Mouse (Mus musculus): ENCODE measurements around the gene Ldha.
"Not testable (repeated sequence)": the region's sequence is repeated elsewhere in the genome, so short reads cannot be mapped to it uniquely, and the experiment has no call there.

The Ldha gene

DNA sequence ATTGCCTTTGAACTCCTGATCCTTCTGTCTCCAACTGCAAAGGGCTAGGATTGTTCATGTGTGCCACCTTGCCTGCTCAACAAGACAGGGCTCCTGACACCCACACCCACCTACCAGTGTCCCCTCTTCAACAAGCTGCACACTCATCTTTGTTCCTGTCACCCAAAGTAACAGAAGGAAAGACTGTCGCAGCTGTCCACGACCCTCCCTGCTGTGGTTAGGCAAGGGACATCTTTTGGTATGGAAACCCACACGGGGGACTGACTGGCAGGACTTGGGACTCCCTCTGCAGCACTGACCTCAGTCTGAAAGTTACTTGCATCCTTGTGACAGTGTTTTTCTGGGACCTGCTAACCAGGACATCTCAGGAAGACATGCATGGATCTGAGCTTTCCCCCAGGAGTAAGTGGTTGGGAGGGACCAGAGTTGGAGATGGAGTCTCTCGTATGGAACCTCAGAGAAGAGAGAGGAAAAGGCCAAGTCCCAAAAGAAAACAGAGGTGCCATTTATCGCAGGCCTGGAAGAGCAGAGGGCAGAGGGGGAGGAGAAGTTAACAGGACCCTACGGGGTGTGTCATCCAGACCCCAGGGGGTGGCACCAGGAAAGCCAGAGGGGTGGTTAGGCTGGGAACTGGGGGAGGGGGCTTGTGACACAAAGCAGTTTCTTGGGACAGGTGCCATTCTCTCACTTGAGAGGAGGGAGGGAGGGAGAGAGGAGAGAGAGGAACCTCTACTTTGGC, at the start of gene Ldha:
Gene Ldha (plus strand): TSS at position 689 of the 739 bp plus-strand sequence.
- DNase-seq (ENCODE audit: low read depth, low spot score), result no peak

- no peak for DNase-seq (ENCODE audit: low read depth, low spot score)
Measured at GRCm38 (mm10) chr7:46793871-46794270, 47.4 kb upstream of the Ldha start.

DNA sequence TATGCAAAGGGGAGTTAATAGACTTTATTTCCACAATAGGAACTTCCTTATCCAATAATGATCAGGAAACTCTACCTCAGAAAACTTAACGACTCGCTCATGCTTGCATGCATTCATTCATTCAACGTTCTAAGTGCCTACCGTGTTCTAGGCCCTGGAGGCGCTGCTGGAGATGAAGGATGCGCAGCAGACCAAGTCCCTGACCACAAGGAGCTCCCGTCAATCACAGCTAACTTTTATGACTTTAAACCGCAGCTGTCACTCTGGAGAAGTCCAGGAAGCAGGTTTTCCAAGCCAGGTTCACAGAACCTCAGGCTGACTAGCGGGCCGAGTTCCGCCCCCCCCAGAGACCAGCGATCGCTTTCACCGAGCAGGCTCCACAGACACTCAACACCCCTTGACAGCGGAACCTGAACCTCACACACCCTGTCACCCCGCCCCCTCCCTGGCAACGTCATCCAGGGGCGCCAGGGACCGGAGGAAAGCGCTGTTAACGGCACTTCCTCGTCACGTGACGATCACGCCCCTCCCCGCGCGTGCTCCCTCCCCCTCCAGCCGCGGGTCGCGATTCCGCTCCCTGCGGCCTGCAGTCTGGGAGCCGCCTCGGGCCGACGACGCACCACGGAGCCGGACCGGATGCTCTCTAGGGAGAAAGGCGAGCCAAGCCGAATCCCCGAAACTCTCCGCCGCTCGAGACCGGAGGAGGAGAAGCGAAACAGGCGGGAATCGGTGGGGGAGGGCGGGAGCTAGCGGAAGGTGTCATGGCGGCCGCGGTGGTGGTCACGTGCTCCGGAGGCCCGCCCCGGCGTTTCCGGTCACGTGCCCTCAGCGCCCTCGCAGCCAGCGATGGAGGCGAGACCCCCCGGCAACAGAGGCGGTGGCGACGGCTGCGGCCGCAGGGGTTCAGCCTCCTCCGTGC, 45.7 kb upstream of the Ldha start, which contains the start of the genes Hps5 and Gtf2h1:
Gene Hps5 (minus strand): TSS at position 778 of the 919 bp plus-strand sequence.
Gene Gtf2h1 (plus strand): TSS at position 817 of the 919 bp plus-strand sequence.
- DNase-seq (ENCODE audit: low read depth, low spot score), result peak; percentile 93

- DNase-seq (ENCODE audit: low read depth, low spot score), result no peak
Measured at GRCm38 (mm10) chr7:46796206-46796679, 45.0 kb upstream of the Ldha start.

- no peak for DNase-seq (ENCODE audit: low read depth, low spot score)
Measured at GRCm38 (mm10) chr7:46796779-46797178, 44.5 kb upstream of the Ldha start.

DNA sequence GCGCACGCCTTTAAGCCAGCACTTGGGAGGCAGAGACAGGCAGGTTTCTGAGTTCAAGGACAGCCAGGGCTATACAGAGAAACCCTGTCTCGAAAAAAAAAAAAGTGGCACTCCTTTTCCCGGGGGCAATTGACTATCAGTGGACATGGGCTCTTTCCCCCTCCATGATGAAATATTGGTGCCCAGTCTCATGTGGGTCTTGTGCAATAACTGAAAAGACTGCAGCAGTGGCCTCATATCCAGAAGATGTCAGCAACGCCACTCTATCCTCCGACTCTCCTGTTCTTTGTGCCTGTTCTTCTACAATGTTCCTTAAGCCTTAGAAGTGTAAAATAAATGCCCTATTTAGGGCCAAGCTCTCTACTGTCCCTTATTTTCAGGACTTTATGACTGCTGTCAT, 30.9 kb upstream of the Ldha start:
- no peak for DNase-seq (ENCODE audit: low read depth, low spot score)

- no peak for DNase-seq (ENCODE audit: low read depth, low spot score)
Measured at GRCm38 (mm10) chr7:46814012-46814411, 27.3 kb upstream of the Ldha start.

DNA sequence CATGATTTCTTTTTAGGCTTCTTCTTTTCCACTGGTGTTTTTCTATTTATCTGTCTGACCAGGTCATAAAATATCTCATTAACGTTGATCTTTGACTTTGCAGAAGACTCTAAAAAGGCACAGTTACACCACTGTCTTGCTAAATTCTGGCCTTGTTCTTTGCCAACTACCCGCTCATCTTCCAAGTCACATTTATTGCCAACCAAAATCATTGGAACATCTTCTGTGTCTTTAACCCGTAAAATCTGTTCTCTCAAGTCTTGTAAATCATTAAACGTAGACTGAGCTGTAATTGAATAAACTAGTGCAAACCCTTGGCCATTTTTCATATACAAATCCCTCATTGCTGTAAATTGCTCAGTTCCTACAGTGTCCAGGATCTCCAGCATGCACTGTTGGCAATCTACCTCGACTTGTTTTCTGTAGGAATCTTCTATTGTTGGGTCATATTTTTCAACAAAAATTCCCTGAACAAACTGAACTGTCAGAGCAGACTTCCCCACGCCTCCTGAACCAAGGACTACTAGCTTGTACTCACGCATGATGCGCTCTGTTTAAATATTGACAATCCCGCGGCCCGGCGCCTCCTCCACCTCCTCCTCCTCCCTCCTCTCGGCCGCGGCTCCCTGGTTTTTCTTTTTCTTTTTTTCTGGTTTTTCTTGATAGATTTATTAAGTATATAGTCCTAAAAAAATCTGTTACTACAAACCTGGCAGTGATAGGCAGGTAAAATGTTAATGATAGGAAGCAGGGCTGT, 20.2 kb upstream of the Ldha start:
- not testable (repeated sequence) for DNase-seq (ENCODE audit: low read depth, low spot score)

DNA sequence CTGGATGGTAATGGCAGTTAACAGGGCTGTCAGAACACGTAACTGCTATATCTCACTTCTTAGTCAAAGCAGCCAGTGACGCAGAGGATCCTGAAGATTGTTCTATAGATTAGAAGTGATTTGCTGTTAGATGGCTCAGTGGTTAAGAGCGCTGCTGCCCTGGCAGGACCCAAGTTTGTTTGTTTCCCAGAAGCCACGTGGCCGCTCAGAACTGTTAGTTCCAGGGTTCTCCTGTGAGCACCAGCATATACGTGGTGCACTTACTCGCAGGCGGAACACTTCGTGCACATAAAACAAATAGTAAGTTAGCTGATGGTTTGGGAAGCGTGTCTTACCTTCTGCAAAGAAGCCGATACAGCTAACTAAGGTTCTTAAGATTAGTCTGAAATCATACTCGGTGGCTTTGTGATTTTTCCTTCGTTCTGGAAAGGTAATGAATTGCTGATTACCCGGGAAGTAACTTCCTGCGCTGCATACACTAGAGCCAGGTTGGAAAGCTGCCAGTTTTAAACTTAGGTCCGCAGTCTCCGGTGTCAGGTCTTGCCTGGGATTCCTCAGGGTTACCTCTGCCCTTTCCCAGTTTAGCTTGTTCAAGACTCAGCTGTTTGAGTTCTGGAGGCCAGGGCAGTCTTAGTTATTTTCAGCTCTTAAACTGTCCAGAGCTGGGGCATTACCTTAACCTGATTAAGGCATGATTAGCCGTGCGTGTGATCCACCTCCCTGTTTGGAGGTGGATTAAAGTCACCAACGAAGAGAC, 14.1 kb upstream of the Ldha start:
- no peak for DNase-seq (ENCODE audit: low read depth, low spot score)

- DNase-seq (ENCODE audit: low read depth, low spot score), result no peak
Measured at GRCm38 (mm10) chr7:46827803-46828184, 13.5 kb upstream of the Ldha start.

- no peak for DNase-seq (ENCODE audit: low read depth, low spot score)
Measured at GRCm38 (mm10) chr7:46829911-46830310, 11.4 kb upstream of the Ldha start.

DNA sequence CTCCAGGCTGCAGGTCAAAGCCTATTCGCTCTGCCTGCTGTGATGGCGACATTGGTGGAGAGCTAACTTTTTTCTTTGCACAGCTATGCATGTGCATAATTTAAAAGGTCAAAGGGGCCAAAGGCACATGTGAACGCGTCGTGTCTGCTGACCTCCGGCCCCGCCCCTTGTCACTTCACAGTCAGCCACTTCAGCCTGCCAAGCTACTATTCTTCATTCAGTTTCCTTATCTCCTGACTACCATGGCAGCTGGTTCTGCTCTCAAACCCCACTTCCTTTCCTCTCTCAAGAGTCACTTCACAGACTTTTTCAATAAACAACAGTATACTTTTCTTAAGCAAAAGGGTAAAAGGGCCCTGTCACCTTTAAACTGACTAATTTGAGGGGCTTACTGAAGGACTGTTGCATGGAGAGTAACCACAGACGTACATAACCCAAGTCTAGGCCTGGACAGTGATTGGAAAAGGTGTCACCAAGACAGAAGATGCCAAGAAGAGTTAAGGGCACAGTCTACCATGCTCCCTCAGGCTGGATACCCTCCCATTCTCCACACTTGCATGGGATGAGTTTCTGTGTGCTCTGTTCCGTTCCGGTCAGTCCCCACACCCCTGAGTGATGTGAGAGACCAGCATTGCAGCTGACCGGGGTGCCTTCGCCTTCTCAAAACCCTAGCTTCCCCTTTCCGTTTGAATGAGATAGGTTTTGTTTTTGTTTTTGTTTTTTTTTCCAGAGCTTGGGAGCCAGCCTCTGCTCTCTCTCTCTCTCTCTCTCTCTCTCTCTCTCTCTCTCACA, 10.3 kb upstream of the Ldha start:
- DNase-seq (ENCODE audit: low read depth, low spot score), result no peak

DNA sequence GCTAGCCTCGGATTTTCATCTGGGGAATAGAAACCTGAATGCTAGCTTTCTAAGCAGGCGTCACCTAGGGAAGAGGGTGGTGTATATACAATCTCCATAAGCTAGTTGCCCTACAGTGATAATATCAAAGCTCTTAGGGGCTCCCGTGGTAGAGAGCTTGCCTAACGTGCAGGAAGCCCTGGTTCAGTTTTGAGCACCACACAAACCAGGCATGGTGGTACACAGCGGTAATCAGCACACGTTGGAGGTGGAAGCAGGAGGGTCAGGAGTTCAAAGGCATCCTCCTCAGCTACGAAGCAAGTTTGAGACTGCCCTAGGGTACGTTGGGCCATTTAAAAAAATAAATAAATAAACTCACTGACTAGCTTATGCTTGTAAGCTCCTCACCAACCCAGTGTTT, 9.6 kb upstream of the Ldha start:
- DNase-seq (ENCODE audit: low read depth, low spot score), result no peak

- not testable (repeated sequence) for DNase-seq (ENCODE audit: low read depth, low spot score)
Measured at GRCm38 (mm10) chr7:46832112-46832810, 9.0 kb upstream of the Ldha start.

- no peak for DNase-seq (ENCODE audit: low read depth, low spot score)
Measured at GRCm38 (mm10) chr7:46833266-46833665, 8.0 kb upstream of the Ldha start.

- DNase-seq (ENCODE audit: low read depth, low spot score), result no peak
Measured at GRCm38 (mm10) chr7:46833670-46834255, 7.5 kb upstream of the Ldha start.

- DNase-seq (ENCODE audit: low read depth, low spot score), result no peak
Measured at GRCm38 (mm10) chr7:46834994-46835610, 6.2 kb upstream of the Ldha start.

DNA sequence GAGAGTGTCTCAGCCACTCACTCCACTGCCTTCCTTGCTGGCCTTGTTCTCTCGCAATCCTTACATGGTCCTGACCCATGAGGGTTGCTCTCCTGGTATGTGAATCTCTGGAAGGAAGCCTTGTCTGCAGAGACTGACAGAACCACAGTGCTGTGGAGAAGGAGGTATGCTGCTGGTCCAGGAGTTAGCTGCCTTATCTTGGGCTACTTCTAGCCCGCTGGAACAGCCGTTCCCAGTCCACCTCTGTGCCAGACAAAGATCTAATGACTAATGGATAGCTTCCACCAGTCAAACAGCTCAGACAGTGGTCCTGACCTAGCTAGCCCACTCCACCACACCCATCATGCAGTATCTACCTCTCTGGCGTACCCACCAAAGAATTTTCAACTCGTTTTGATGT, 4.9 kb upstream of the Ldha start:
- DNase-seq (ENCODE audit: low read depth, low spot score), result no peak

DNA sequence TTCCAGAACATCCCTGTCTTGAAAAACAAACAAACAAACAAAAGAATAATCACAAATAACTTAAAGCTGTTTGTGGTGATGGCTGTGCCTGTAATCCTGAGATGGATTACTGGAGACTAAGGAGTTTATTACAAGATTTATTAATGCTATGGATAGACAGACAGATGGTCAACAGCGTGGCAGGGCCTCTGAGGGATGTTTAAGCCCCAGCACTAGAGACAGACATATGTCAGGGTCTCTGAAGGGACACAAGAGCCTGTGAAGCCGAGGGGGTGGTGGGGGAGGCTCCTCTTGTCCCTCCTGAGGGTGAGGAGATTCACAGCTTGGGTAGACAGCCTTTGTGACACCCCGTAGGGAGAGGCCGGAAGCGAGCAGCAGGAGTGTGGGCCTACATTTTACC, 4.2 kb upstream of the Ldha start:
- DNase-seq (ENCODE audit: low read depth, low spot score), result no peak
